Mouse (Mus musculus): ENCODE results near the gene Olfr589.
"Not testable (repeated sequence)": the region's sequence is repeated elsewhere in the genome, so short reads cannot be mapped to it uniquely, and the experiment has no call there.

Olfr589 gene

GRCm38 (mm10) chr7:103156256-103156655, at the start of gene Olfr589:
Olfr589 (minus strand) TSS chr7:103156356.
- no peak for DNase-seq (ENCODE audit: low spot score)

- not testable (repeated sequence) for DNase-seq (ENCODE audit: low spot score)
Measured at GRCm38 (mm10) chr7:103184503-103184902, 28.3 kb upstream of the Olfr589 start, which contains the start of gene Olfr592. Olfr592 (plus strand) TSS chr7:103184803.

GRCm38 (mm10) chr7:103178240-103178639, 22.1 kb upstream of the Olfr589 start, which contains the start of gene Olfr591:
Olfr591 (minus strand) TSS chr7:103178340.
- no peak for DNase-seq (ENCODE audit: low spot score)

GRCm38 (mm10) chr7:103169697-103170096, 13.5 kb upstream of the Olfr589 start:
- DNase-seq (ENCODE audit: low spot score): no peak

- DNase-seq (ENCODE audit: low spot score): no peak
Measured at GRCm38 (mm10) chr7:103140579-103140978, 15.6 kb downstream of the Olfr589 start, which contains the start of gene Olfr588-ps1. Olfr588-ps1 (plus strand) TSS chr7:103140879.

GRCm38 (mm10) chr7:103125538-103125937, 30.6 kb downstream of the Olfr589 start, which contains the start of gene Olfr586:
Olfr586 (minus strand) TSS chr7:103125638.
- no peak for DNase-seq (ENCODE audit: low spot score)

GRCm38 (mm10) chr7:103119406-103119805, 36.8 kb downstream of the Olfr589 start:
- peak; percentile 19 for DNase-seq (ENCODE audit: low spot score)
